Mouse (Mus musculus) cerebellum, adult (tissue): ENCODE measurements around the gene Vmn1r139.
"Not testable (repeated sequence)": the region's sequence is repeated elsewhere in the genome, so short reads cannot be mapped to it uniquely, and the experiment has no call there.

Experiments
- ATAC-seq: cut with Nextera tagmentation; 2 replicates; pipeline ENCODE4 v1.9.2; 2017; ENCODE audit warnings: mild to moderate bottlenecking, moderate library complexity, mixed read lengths; ENCODE audit not compliant: insufficient number of reproducible peaks, low FRiP score, low TSS enrichment

The Vmn1r139 gene

GRCm38 (mm10) chr7:22068757-22069156 is at the start of gene Vmn1r139:
Gene Vmn1r139, plus strand, starts transcription at chr7:22069057.
- ATAC-seq = not testable (repeated sequence)

DNA sequence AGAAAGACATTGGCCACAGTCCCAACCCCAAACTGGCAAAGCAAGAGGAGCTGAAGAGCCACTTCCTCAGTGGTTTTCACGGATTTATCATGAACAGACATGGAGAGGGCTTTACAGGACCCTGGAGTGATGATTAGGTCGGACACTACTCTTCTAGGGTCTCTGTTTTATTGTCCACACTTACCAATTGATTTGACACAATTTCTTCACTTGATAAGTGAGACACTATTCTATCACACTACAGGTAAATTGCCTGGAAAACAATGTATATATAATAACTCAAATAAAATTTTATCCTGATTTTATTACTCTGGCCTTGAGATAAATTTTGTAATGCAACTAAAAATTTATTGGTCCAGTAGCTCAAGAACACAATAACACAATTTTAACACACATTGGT is 40.1 kb upstream of the Vmn1r139 start, which contains the start of gene Vmn1r138:
Gene Vmn1r138 (minus strand): TSS at position 101 of the 400 bp plus-strand sequence.
- not testable (repeated sequence) for ATAC-seq

DNA sequence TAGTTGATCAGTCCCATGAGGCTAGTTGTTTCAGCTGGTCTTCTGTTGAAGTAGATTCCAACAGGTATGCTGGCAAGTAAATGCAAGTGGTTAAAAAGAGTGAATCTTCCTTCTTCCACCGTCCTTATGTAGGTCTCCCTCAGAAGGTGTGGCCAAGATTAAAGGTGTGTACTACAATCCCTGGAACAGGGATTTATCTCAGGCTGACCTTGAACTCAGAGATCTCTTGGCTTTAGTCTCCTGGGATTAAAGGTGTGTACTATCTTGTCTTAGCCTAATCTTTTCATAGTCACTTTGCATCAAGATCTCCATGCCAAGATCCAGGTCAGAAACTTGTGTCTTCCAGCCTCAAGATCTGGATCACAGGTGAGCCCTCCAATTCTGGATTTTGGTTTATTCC is 12.7 kb upstream of the Vmn1r139 start, which contains the start of gene Gm6176:
Gene Gm6176 (minus strand): TSS at position 101 of the 400 bp plus-strand sequence.
- not testable (repeated sequence) for ATAC-seq

DNA sequence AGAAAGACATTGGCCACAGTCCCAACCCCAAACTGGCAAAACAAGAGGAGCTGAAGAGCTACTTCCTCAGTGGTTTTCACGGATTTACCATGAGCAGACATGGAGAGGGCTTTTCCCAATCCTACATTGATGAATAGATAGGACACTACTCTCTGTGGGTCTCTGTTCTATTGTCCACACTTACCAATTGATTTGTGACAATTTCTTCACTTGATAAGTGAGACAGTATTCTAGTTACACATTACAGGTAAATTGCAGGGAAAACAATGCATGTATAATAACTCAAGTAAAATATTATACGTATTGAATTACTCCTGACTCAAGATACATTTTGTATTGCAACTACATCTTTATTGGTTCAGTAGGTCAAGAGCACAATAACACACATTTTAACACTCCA is 49.3 kb downstream of the Vmn1r139 start, which contains the start of gene Gm16451:
Gene Gm16451 (minus strand): TSS at position 101 of the 400 bp plus-strand sequence.
- ATAC-seq = not testable (repeated sequence)

GRCm38 (mm10) chr7:22134641-22135040 is 65.8 kb downstream of the Vmn1r139 start, which contains the start of gene Gm10666:
Gene Gm10666, minus strand, starts transcription at chr7:22134741.
- not testable (repeated sequence) for ATAC-seq
